Mouse (Mus musculus): Measurements from ENCODE around the gene Mbnl2. TPM values are rescaled to one million over a fixed set of nuclear protein-coding genes. Genes with fewer than 3 reads are reported as not detected.
A peak's percentile ranks its signal among the peaks of the same experiment; 100 is the strongest.
"Not testable (repeated sequence)": the region's sequence is repeated elsewhere in the genome, so short reads cannot be mapped to it uniquely, and the experiment has no call there.

The Mbnl2 gene
- polyA plus RNA-seq, 1 experiment from 2014 or later: 111 TPM

GRCm38 (mm10) chr14:120355742-120356440 is 80.4 kb downstream of the Mbnl2 start:
- no peak overlapping the region for H3K9ac ChIP-seq
- no peaks in the 10 kb centered on the region for H3K27me3 ChIP-seq (replicated peaks)
- 0 out of 2 replicates have a peak, but pooled peaks cover 6% of the 10 kb centered on the region for H3K36me3 ChIP-seq
- WGBS: 74% methylated on average over 10 of the region's 10 CpGs
- peak overlapping the region; percentile 58 for H3K27ac ChIP-seq
- no peak overlapping the region for H3K4me3 ChIP-seq (replicated peaks)
- no peaks in the 10 kb centered on the region for H3K9me3 ChIP-seq
- H3K4me1 ChIP-seq (replicated peaks): peaks cover 36% of the 10 kb centered on the region
- H3K4me2 ChIP-seq (replicated peaks): peak overlapping the region; percentile 39; the same call in 1 of the 2 replicates
- no peak for ATAC-seq

DNA sequence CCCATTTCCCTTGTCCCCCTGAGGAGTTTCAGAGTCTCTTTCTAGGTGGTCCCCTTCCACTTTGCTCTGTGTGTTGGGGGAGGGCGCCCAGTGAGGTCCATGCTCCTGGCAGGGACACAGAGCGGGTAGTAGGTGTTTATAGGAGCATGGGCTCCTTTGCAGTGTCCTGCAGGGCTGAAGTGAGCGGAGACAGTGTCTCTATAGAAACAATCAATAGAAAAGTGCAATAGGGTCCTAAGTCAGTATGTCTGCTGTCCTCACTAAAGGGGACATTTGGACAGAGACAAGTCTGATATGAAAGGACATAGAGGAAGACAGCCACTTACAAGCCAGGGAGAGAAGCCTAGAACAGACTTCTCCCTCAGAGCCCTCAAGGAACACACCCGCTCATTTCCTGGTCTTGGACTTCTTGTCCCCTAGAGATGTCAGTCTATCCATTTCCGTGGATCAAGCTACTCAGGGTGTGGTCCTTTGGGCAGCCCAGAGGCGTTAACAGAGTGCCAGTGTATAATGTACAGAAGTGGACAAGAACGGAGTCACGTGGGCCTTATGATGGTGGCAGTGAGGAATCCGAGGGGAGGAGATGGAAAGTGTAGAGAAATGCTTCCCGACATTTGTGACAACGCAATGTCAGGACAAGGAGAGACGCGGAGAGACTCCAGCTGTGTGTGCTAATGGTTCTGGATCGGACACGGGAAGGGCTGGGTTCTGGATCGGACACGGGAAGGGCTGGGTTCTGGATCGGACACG is 82.0 kb downstream of the Mbnl2 start:
- Histone ChIP-seq H3K4me1 (replicated peaks) (peaks cover 31% of the 10 kb centered on the region), H3K27me3 (replicated peaks) (no peaks in the 10 kb centered on the region), H3K4me3 (replicated peaks) (no peak overlapping the region), H3K9me3 (no peaks in the 10 kb centered on the region), H3K4me2 (replicated peaks) (no peak overlapping the region), H3K27ac (no peak overlapping the region), H3K9ac (no peak overlapping the region), H3K36me3 (0 out of 2 replicates have a peak, but pooled peaks cover 6% of the 10 kb centered on the region)
- 97% methylated on average over 19 of the region's 19 CpGs for WGBS
- ATAC-seq: no peak

GRCm38 (mm10) chr14:120359608-120360007 is 84.1 kb downstream of the Mbnl2 start:
- ATAC-seq: not testable (repeated sequence)
- WGBS: 97% methylated on average over 8 of the region's 8 CpGs

DNA sequence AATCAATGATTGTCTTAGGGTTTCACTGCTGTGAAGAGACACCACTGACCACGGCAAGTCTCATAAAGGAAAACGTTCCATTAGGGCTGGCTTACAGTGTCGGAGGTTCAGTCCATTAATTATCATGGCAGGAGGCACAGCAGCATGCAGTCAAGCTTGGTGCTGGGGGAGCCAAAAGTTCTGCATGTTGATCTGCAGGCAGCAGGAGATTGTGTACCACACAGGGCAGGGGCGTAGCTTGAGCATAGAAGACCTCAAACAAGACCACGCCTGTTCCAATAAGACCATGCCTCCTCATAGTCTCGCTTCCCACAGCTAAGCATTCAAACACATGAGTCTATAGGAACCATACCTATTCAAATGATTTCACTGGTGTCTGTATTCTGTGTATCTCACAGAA is 85.7 kb downstream of the Mbnl2 start:
- no peak overlapping the region for H3K4me2 ChIP-seq (replicated peaks)
- H3K4me3 ChIP-seq (replicated peaks): no peak overlapping the region
- H3K27me3 ChIP-seq (replicated peaks): no peaks in the 10 kb centered on the region
- no peak overlapping the region for H3K9ac ChIP-seq
- peaks cover 10% of the 10 kb centered on the region for H3K4me1 ChIP-seq (replicated peaks)
- no peak overlapping the region for H3K27ac ChIP-seq
- 68% methylated on average over 6 of the region's 6 CpGs for WGBS
- 0 out of 2 replicates have a peak, but pooled peaks cover 6% of the 10 kb centered on the region for H3K36me3 ChIP-seq
- H3K9me3 ChIP-seq: no peaks in the 10 kb centered on the region
- no peak for ATAC-seq

More at GRCm38 (mm10) chr14:120359608-120360007, 84.1 kb downstream of the Mbnl2 start:
- H3K36me3 ChIP-seq; H3K4me3 ChIP-seq (replicated peaks); H3K9ac ChIP-seq; H3K27ac ChIP-seq; H3K27me3 ChIP-seq (replicated peaks); H3K4me2 ChIP-seq (replicated peaks); H3K9me3 ChIP-seq: not testable (repeated sequence)
- peaks cover 23% of the 10 kb centered on the region for H3K4me1 ChIP-seq (replicated peaks)

- peaks cover 9% of the 10 kb centered on the region for H3K4me1 ChIP-seq (replicated peaks)
- H3K4me3 ChIP-seq (replicated peaks): no peak overlapping the region
- peak overlapping the region; percentile 23; the same call in 1 of the 2 replicates for H3K27ac ChIP-seq
- 0 out of 2 replicates have a peak, but pooled peaks cover 2% of the 10 kb centered on the region for H3K36me3 ChIP-seq
- peak; percentile 61 for ATAC-seq
- no peak overlapping the region for H3K4me2 ChIP-seq (replicated peaks)
- no peaks in the 10 kb centered on the region for H3K9me3 ChIP-seq
- no peaks in the 10 kb centered on the region for H3K27me3 ChIP-seq (replicated peaks)
- 61% methylated on average over 8 of the region's 8 CpGs for WGBS
- no peak overlapping the region for H3K9ac ChIP-seq
Observed at GRCm38 (mm10) chr14:120362409-120362992, 87.0 kb downstream of the Mbnl2 start.

DNA sequence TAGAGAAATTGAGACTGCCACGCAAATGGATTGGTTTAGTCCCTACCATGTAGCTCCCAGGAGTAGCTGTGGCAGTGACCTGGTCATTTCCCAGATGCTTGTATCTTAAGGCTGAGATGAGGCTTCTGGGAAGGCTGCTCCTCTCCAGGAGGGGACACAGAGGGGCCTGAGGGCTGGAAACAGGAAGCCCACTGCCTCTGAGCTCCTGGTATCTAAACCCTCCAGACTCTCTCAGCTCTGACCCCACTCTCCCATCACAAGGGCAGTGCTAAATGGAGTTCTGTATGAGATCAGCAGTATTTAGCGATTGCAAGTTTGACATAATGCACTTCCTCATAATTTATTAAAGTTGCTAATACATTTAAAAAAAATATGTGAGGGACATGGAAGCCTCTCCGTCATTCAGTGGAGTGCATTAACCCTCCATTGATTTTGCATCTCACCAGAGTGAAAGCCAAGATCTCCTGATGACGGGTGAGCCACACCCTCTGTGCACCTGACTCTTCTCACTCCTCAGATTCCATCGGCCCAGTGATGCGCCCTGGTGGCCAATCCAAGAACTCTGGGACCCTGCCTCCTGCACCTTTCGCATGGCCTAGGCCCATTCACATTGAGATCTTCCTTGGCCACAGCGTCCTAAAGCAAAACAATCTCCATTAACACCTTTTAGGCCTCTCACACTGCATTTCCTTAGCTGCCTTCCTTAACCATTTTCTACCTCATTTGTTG is 87.8 kb downstream of the Mbnl2 start:
- Histone ChIP-seq H3K4me2 (replicated peaks) (no peak overlapping the region), H3K27me3 (replicated peaks) (no peaks in the 10 kb centered on the region), H3K9ac (no peak overlapping the region), H3K4me1 (replicated peaks) (peaks cover 16% of the 10 kb centered on the region), H3K4me3 (replicated peaks) (no peak overlapping the region), H3K27ac (no peak overlapping the region), H3K36me3 (no peaks in the 10 kb centered on the region), H3K9me3 (no peaks in the 10 kb centered on the region)
- 62% methylated on average over 8 of the region's 8 CpGs for WGBS
- ATAC-seq: peak; percentile 53

- H3K9ac ChIP-seq: no peak overlapping the region
- WGBS: 90% methylated on average over 4 of the region's 4 CpGs
- H3K4me1 ChIP-seq (replicated peaks): peaks cover 30% of the 10 kb centered on the region
- H3K4me3 ChIP-seq (replicated peaks): no peak overlapping the region
- H3K27ac ChIP-seq: no peak overlapping the region
- H3K36me3 ChIP-seq: no peaks in the 10 kb centered on the region
- ATAC-seq: no peak
- H3K9me3 ChIP-seq: no peaks in the 10 kb centered on the region
- no peak overlapping the region for H3K4me2 ChIP-seq (replicated peaks)
- H3K27me3 ChIP-seq (replicated peaks): no peaks in the 10 kb centered on the region
Observed at GRCm38 (mm10) chr14:120365088-120365487, 89.6 kb downstream of the Mbnl2 start.

- H3K27ac ChIP-seq: no peak overlapping the region
- no peak overlapping the region for H3K4me2 ChIP-seq (replicated peaks)
- ATAC-seq: no peak
- no peaks in the 10 kb centered on the region for H3K27me3 ChIP-seq (replicated peaks)
- H3K9me3 ChIP-seq: no peaks in the 10 kb centered on the region
- H3K36me3 ChIP-seq: no peaks in the 10 kb centered on the region
- peaks cover 38% of the 10 kb centered on the region for H3K4me1 ChIP-seq (replicated peaks)
- WGBS: 87% methylated on average over 8 of the region's 8 CpGs
- no peak overlapping the region for H3K4me3 ChIP-seq (replicated peaks)
- H3K9ac ChIP-seq: no peak overlapping the region
Observed at GRCm38 (mm10) chr14:120366962-120367361, 91.5 kb downstream of the Mbnl2 start.

DNA sequence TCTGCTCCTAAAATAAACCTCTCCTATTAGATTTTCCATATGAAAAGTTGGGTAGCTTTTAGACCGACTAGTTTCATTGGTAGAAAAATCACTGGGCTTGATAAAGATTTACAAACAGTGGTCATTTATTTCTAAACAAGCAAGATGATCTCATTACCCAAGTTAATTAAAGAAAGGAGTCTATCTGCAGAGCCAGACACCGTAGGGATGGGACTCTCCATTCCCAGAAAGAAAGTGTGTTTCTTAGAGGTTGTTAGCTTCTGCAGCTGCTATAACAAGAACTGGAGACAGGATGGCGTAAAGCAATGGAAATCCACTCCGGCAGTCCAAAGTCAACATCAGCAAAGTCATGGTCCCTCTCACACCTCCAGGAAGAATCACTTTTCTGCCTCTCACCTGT is 92.1 kb downstream of the Mbnl2 start:
- peak overlapping the region; percentile 78; the same call in 1 of the 2 replicates for H3K27ac ChIP-seq
- WGBS: 75% methylated on average over 4 of the region's 4 CpGs
- no peaks in the 10 kb centered on the region for H3K9me3 ChIP-seq
- H3K4me2 ChIP-seq (replicated peaks): no peak overlapping the region
- H3K36me3 ChIP-seq: no peaks in the 10 kb centered on the region
- no peak overlapping the region for H3K9ac ChIP-seq
- H3K4me1 ChIP-seq (replicated peaks): peaks cover 41% of the 10 kb centered on the region
- ATAC-seq: no peak
- no peaks in the 10 kb centered on the region for H3K27me3 ChIP-seq (replicated peaks)
- no peak overlapping the region for H3K4me3 ChIP-seq (replicated peaks)

- ATAC-seq: no peak; the same call in 1 of the 2 replicates
- Histone ChIP-seq H3K27ac (peak overlapping the region; percentile 78), H3K4me2 (replicated peaks) (no peak overlapping the region), H3K9me3 (no peaks in the 10 kb centered on the region), H3K4me3 (replicated peaks) (no peak overlapping the region), H3K9ac (no peak overlapping the region), H3K36me3 (no peaks in the 10 kb centered on the region), H3K4me1 (replicated peaks) (peaks cover 36% of the 10 kb centered on the region), H3K27me3 (replicated peaks) (no peaks in the 10 kb centered on the region)
- 73% methylated on average over 5 of the region's 5 CpGs for WGBS
Observed at GRCm38 (mm10) chr14:120368456-120368855, 93.0 kb downstream of the Mbnl2 start.

GRCm38 (mm10) chr14:120368914-120369391 is 93.5 kb downstream of the Mbnl2 start:
- Histone ChIP-seq H3K36me3 (no peaks in the 10 kb centered on the region), H3K4me1 (replicated peaks) (peaks cover 39% of the 10 kb centered on the region), H3K27ac (peak overlapping the region; percentile 78), H3K4me2 (replicated peaks) (0 out of 2 replicates have a peak overlapping the region, but pooled peaks have one; percentile 19), H3K9me3 (no peaks in the 10 kb centered on the region), H3K27me3 (replicated peaks) (no peaks in the 10 kb centered on the region), H3K9ac (no peak overlapping the region), H3K4me3 (replicated peaks) (no peak overlapping the region)
- ATAC-seq: peak; percentile 88
- 37% methylated on average over 8 of the region's 8 CpGs for WGBS

- no peaks in the 10 kb centered on the region for H3K36me3 ChIP-seq
- H3K9me3 ChIP-seq: no peaks in the 10 kb centered on the region
- WGBS: 80% methylated on average over 14 of the region's 14 CpGs
- no peak overlapping the region for H3K9ac ChIP-seq
- H3K4me3 ChIP-seq (replicated peaks): no peak overlapping the region
- no peak overlapping the region for H3K4me2 ChIP-seq (replicated peaks)
- peaks cover 39% of the 10 kb centered on the region for H3K4me1 ChIP-seq (replicated peaks)
- H3K27me3 ChIP-seq (replicated peaks): no peaks in the 10 kb centered on the region
- no peak overlapping the region for H3K27ac ChIP-seq
- ATAC-seq: no peak
Observed at GRCm38 (mm10) chr14:120370044-120370443, 94.6 kb downstream of the Mbnl2 start.
